Mouse (Mus musculus): Measurements from ENCODE around the gene Tgfbr2. TPM values are rescaled to one million over a fixed set of nuclear protein-coding genes. Genes with fewer than 3 reads are reported as not detected.
"Not testable (repeated sequence)": the region's sequence is repeated elsewhere in the genome, so short reads cannot be mapped to it uniquely, and the experiment has no call there.

The Tgfbr2 gene
- polyA plus RNA-seq, 1 experiment from 2014 or later, result 8.5 TPM

DNA sequence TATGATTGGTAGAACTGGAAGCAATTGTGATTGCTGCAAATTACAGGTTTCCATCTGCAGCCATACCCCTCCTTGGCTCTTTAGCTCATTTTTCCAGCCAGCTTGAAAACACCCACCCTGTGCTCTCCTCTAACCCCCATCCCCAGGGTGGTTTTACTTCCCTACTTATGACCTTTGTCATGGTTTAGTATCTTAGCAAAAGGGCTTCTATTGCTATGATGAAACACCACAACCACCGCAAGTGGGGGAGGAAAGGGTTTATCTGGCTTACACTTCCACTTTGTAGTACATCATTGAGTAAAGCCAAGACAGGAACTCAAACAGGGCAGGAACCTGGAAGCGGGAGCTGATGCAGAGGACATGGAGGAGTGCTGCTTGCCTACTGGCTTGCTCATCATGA, 97.7 kb downstream of the Tgfbr2 start:
- no peak for ATAC-seq (replicated peaks)
- no peak overlapping the region for H3K4me3 ChIP-seq
- H3K27ac ChIP-seq, result no peak overlapping the region
- no peaks in the 10 kb centered on the region for H3K4me1 ChIP-seq
- H3K4me2 ChIP-seq, result no peak overlapping the region
- 97% methylated on average over 2 of the region's 2 CpGs for WGBS
- no peaks in the 10 kb centered on the region for H3K9me3 ChIP-seq
- H3K9ac ChIP-seq, result no peak overlapping the region
- H3K27me3 ChIP-seq (replicated peaks), result no peaks in the 10 kb centered on the region
- no peaks in the 10 kb centered on the region for H3K36me3 ChIP-seq (replicated peaks)

DNA sequence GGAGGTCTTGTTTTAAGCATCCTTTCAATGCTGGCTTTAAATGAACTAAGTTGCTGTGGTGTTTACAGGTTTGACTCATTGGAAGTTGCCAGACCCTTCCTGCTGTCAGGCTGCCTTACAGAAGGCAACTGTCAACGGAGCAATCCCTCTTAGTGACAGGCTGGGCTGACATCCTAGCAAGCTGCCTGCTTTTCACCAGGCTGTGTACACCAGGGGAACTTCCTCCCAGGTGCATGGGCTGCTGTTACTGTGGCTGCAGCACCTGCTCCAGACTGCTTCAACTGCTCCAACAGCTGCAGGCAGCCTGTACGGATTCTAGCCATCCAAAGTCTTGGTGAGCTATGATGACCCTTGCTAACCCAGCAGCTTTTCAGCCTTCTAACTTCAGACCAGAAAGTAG, 98.2 kb downstream of the Tgfbr2 start:
- Histone ChIP-seq H3K9me3 (no peaks in the 10 kb centered on the region), H3K4me3 (no peak overlapping the region), H3K4me1 (no peaks in the 10 kb centered on the region), H3K9ac (no peak overlapping the region), H3K27ac (no peak overlapping the region), H3K4me2 (no peak overlapping the region), H3K36me3 (replicated peaks) (no peaks in the 10 kb centered on the region), H3K27me3 (replicated peaks) (no peaks in the 10 kb centered on the region)
- ATAC-seq (replicated peaks), result no peak
- WGBS, result 77% methylated on average over 2 of the region's 2 CpGs

DNA sequence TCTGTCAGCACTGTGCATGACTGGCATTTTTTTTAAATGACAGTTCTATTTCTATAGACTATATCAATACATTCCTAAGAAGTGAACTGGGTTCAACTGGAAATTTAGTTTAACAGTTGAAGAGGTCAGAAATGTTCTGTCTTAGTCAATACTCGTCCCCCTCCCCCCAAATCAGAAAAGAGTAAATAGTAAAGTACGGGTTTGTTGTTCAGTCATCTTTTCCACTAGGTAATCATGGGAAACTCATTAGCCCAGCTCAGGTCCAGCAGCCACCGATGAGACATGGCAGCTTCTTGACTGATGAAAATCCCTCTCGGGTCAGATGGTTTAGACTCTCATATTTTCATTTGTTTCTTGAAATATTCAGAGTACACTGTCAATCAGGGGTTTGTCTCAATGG, 99.0 kb downstream of the Tgfbr2 start:
- no peak overlapping the region for H3K9ac ChIP-seq
- no peaks in the 10 kb centered on the region for H3K4me1 ChIP-seq
- no peak overlapping the region for H3K4me2 ChIP-seq
- no peak overlapping the region for H3K4me3 ChIP-seq
- H3K27ac ChIP-seq, result no peak overlapping the region
- no peak for ATAC-seq (replicated peaks)
- no peaks in the 10 kb centered on the region for H3K36me3 ChIP-seq (replicated peaks)
- no peaks in the 10 kb centered on the region for H3K27me3 ChIP-seq (replicated peaks)
- 75% methylated on average over 4 of the region's 4 CpGs for WGBS
- H3K9me3 ChIP-seq, result no peaks in the 10 kb centered on the region

DNA sequence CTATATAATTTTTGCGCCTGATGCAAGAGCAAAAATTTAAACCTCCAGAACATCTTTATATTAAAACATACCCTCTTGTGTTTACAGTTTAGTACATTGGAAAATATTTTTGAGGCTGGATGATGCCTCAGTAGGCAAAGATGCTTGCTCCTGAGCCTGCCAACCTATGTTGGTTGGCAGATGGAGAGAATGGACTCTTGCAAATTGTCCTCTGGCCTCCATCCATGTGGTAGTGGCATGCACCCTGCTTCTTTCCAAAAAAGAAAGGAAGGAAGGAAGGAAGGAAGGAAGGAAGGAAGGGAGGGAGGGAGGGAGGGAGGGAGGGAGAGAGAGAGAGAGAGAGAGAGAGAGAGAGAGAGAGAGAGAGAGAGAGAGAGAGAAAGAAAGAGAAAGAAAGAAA, 103.6 kb downstream of the Tgfbr2 start:
- not testable (repeated sequence) for H3K4me3 ChIP-seq; H3K9me3 ChIP-seq; H3K4me2 ChIP-seq; H3K27ac ChIP-seq; H3K4me1 ChIP-seq; H3K27me3 ChIP-seq (replicated peaks); H3K9ac ChIP-seq; H3K36me3 ChIP-seq (replicated peaks); ATAC-seq (replicated peaks)
- WGBS, result 100% methylated on average over 1 of the region's 1 CpGs

DNA sequence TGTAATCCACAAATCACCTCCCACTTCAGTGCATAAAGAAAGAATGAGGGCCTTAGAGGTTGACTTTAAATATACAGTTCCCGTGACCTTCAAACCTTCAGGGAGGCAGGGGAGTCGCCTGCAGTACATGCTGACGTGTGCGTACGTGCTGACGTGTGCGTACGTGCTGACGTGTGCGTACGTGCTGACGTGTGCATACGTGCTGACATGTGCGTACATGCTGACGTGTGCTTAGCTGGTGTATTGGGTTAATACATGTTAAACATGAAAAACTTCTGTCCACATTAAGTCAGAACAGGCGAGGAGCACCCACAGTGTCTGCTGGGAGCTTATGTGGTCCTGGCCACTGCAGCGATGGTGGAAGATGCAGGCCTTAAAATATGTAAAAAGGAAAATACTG, 110.4 kb downstream of the Tgfbr2 start:
- Histone ChIP-seq H3K9me3 (no peaks in the 10 kb centered on the region), H3K36me3 (replicated peaks) (no peaks in the 10 kb centered on the region), H3K9ac (no peak overlapping the region), H3K27ac (no peak overlapping the region), H3K27me3 (replicated peaks) (no peaks in the 10 kb centered on the region), H3K4me1 (peaks cover under 1% of the 10 kb centered on the region; the same call in 1 of the 2 replicates), H3K4me3 (no peak overlapping the region), H3K4me2 (no peak overlapping the region)
- WGBS, result 94% methylated on average over 17 of the region's 17 CpGs
- ATAC-seq (replicated peaks), result no peak

DNA sequence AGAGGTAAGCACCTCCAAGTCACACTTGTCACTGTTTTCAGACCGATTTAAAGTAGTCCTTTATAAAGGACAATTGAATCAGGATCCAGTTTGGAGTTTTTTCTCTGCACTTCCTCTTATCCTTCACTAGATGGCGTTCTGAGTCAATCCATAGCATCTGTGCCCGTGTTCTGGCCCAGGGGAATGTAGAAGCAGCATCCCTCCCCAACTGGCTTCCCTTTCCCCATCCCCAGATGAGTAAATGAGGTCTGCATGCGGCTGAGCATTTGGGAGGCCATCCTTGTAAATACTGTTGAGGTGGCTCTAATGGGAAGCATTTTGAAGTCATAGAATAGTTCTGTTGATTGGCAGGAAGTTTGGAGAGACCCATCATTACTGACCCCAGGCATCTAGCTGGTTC, 114.5 kb downstream of the Tgfbr2 start:
- no peak overlapping the region for H3K27ac ChIP-seq
- no peaks in the 10 kb centered on the region for H3K27me3 ChIP-seq (replicated peaks)
- no peak for ATAC-seq (replicated peaks)
- no peak overlapping the region for H3K9ac ChIP-seq
- H3K4me2 ChIP-seq, result no peak overlapping the region
- WGBS, result 19% methylated on average over 4 of the region's 4 CpGs
- H3K36me3 ChIP-seq (replicated peaks), result no peaks in the 10 kb centered on the region
- no peak overlapping the region for H3K4me3 ChIP-seq
- peaks cover 11% of the 10 kb centered on the region; the same call in 1 of the 2 replicates for H3K4me1 ChIP-seq
- H3K9me3 ChIP-seq, result no peaks in the 10 kb centered on the region

DNA sequence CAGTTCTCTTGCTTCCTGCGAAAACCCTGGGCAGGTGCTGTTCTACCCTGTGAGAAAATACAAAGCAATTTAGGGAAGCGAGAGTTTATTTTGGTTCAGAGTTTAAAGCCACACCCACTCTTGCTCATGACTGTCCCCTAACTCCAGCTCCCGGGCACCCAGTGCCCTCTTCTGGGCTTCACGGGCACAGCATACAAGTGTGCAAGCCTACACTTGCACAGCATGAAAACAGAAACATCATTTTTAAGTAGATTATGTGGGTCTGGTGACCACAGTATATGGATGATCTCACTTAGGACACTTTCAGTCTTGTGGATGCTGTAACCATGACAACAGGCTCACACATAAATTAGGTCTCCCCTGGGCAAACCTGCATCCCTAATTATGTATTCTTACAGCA, 116.0 kb downstream of the Tgfbr2 start:
- Histone ChIP-seq H3K36me3 (replicated peaks) (no peaks in the 10 kb centered on the region), H3K27ac (no peak overlapping the region), H3K4me1 (peaks cover 11% of the 10 kb centered on the region; the same call in 1 of the 2 replicates), H3K9me3 (no peaks in the 10 kb centered on the region), H3K4me2 (no peak overlapping the region), H3K4me3 (no peak overlapping the region), H3K9ac (no peak overlapping the region), H3K27me3 (replicated peaks) (no peaks in the 10 kb centered on the region)
- 0 out of 2 replicates have a peak, but pooled peaks have one; percentile 33 for ATAC-seq (replicated peaks)
- 64% methylated on average over 4 of the region's 4 CpGs for WGBS

DNA sequence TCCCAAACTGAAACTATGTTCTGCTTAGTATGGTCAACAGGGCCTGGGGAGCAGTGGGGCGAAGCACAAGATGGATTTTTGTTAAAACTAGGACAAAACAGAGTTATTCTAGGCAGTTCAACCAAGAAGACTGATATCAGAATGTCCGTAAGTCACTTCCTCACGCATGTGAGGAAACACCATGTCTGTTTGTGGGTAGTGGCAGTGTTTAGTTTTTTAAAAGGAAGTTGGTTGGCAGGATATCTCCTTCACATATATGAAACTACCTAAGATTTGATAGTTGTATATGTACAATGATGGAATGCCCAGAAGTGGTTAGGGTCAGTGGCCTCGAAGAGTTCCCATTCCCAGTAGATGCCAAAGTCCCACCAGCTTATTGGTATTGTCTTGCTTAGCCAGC, 116.7 kb downstream of the Tgfbr2 start:
- Histone ChIP-seq H3K9me3 (no peaks in the 10 kb centered on the region), H3K4me3 (no peak overlapping the region), H3K4me2 (no peak overlapping the region), H3K9ac (no peak overlapping the region), H3K27me3 (replicated peaks) (no peaks in the 10 kb centered on the region), H3K27ac (no peak overlapping the region), H3K36me3 (replicated peaks) (no peaks in the 10 kb centered on the region), H3K4me1 (peaks cover 11% of the 10 kb centered on the region; the same call in 1 of the 2 replicates)
- 92% methylated on average over 4 of the region's 4 CpGs for WGBS
- no peak for ATAC-seq (replicated peaks)

DNA sequence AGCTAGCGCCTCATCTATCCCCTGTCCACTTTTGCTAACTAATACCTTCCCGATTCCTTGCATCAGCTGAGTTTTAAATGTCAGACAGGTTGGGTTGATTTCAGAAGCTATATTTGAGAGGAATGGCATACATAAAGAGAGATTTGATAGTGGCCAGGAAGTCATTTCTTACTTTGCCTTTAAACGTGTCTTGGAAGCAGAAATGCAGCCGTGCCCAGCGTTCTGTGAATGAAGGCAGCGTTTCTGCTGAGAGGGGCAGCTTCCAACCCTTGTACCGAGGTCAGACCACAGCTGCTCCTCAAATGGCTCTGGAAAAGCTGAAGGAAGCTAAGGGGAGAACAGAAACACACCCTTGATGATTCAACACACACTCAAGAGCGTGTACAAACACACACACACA, 121.2 kb downstream of the Tgfbr2 start:
- no peaks in the 10 kb centered on the region for H3K9me3 ChIP-seq
- H3K27me3 ChIP-seq (replicated peaks), result no peaks in the 10 kb centered on the region
- H3K4me3 ChIP-seq, result no peak overlapping the region
- no peaks in the 10 kb centered on the region for H3K36me3 ChIP-seq (replicated peaks)
- no peak for ATAC-seq (replicated peaks)
- WGBS, result 78% methylated on average over 8 of the region's 8 CpGs
- H3K9ac ChIP-seq, result no peak overlapping the region
- peaks cover 4% of the 10 kb centered on the region; the same call in 1 of the 2 replicates for H3K4me1 ChIP-seq
- no peak overlapping the region for H3K4me2 ChIP-seq
- no peak overlapping the region for H3K27ac ChIP-seq

DNA sequence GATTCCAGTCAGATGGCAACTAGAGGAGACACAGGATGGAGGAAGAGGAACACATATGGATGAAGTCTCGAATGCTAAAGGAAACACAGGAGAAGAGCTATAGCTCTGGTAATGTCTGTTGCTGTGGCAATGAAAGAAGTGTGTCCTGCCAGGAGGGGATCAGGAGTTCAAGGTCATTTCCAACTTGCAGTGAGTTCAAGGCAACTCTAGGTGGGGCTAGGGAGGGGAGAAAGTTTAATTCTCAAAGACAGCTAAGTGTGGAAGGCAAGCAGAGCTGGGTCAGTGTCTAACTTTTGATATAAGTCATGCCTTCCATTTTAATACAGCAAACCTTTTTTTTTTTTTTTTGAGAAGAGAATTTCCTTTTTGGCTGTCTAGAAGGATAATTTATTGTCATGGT, 125.2 kb downstream of the Tgfbr2 start:
- no peak overlapping the region for H3K27ac ChIP-seq
- no peak overlapping the region for H3K4me3 ChIP-seq
- no peaks in the 10 kb centered on the region for H3K4me1 ChIP-seq
- no peaks in the 10 kb centered on the region for H3K36me3 ChIP-seq (replicated peaks)
- WGBS, result 81% methylated on average over 1 of the region's 1 CpGs
- H3K9me3 ChIP-seq, result no peaks in the 10 kb centered on the region
- no peak overlapping the region for H3K4me2 ChIP-seq
- ATAC-seq (replicated peaks), result no peak
- no peak overlapping the region for H3K9ac ChIP-seq
- no peaks in the 10 kb centered on the region for H3K27me3 ChIP-seq (replicated peaks)

DNA sequence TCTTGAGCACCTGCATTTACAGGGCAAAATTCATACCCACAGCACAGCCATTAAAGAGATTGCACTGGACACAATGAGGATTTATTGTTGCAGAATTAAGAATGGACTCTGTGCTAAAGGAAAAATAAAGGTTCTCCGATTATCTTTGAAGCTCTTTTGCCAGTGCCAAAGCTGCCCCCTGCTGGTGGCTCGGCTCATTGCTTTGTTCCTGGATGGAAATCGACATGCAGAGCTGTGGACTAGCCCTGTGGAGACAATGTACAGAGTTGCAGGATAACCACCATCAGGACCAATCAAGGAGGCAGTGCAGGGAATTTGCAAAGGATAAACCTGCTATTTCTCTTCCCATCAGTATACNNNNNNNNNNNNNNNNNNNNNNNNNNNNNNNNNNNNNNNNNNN, 133.4 kb downstream of the Tgfbr2 start:
- no peak overlapping the region for H3K4me3 ChIP-seq
- no peaks in the 10 kb centered on the region for H3K27me3 ChIP-seq (replicated peaks)
- H3K4me2 ChIP-seq, result no peak overlapping the region
- H3K4me1 ChIP-seq, result peaks cover 6% of the 10 kb centered on the region
- WGBS, result 6% methylated on average over 3 of the region's 3 CpGs
- no peak overlapping the region for H3K9ac ChIP-seq
- peak; percentile 58; the same call in 1 of the 2 replicates for ATAC-seq (replicated peaks)
- no peak overlapping the region for H3K27ac ChIP-seq
- H3K36me3 ChIP-seq (replicated peaks), result no peaks in the 10 kb centered on the region
- no peaks in the 10 kb centered on the region for H3K9me3 ChIP-seq

DNA sequence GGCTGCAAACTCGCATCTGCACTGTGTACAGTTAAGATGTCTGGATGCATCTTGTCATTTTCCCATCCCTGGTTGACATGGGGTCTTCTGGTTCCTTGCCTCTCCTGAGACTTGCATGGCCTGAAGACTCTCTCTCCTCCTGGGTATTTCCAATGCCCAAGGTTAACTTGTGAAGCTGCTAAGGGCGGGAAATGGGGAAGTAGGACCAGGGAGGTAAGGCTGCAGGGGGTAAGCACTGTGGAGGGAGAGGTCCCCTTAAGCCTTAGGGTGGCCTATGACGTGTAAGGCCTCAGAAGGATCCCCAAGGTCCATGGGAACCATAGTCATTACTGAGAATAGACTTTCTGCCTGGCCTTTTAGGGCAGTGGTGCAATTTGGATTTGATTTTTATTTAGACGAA, 133.8 kb downstream of the Tgfbr2 start:
- H3K4me2 ChIP-seq, result no peak overlapping the region
- H3K9ac ChIP-seq, result no peak overlapping the region
- no peak overlapping the region for H3K4me3 ChIP-seq
- no peaks in the 10 kb centered on the region for H3K36me3 ChIP-seq (replicated peaks)
- H3K27ac ChIP-seq, result no peak overlapping the region
- no peaks in the 10 kb centered on the region for H3K27me3 ChIP-seq (replicated peaks)
- WGBS, result 71% methylated on average over 4 of the region's 4 CpGs
- H3K9me3 ChIP-seq, result no peaks in the 10 kb centered on the region
- ATAC-seq (replicated peaks), result no peak
- H3K4me1 ChIP-seq, result peaks cover 6% of the 10 kb centered on the region

DNA sequence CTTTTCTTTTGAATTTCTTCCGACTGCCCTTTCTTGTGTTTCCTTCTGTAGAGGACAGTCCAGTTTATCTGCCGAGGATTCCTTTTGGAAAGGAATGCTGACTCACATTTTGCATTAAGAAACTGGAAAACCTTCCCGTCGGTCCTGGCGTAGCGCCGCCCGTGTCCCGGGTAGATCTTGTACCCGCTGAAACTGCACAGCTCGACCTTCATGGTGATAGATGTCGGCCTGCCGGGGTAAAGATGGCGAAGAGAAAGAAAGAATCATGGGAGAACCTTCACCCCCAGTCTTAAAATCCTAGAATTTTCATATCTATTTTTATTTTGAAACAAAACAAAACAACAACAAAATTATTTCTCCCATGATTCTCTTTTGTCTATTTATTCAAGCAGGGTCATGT, 134.3 kb downstream of the Tgfbr2 start:
- H3K36me3 ChIP-seq (replicated peaks); H3K9ac ChIP-seq; ATAC-seq (replicated peaks); H3K4me1 ChIP-seq; H3K27ac ChIP-seq; H3K4me2 ChIP-seq; H3K9me3 ChIP-seq; H3K27me3 ChIP-seq (replicated peaks); H3K4me3 ChIP-seq: not testable (repeated sequence)
- 92% methylated on average over 14 of the region's 14 CpGs for WGBS

DNA sequence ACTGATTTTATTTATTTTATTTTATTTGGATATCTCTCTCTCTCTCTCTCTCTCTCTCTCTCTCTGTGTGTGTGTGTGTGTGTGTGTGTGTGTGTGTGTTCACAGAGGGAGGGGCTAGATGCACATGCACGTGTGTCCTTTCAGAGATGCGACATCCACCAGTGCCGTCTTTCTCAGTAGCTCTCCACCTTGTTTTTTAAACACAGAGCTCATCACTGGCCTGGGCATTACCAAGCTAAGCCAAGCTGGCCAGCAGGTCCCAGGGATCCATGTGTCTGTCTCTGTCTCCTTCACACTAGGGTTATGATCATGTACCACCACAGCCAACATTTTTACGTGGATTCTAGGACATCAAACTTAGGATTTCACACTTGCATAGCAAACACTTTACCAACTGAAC, 135.2 kb downstream of the Tgfbr2 start:
- Histone ChIP-seq H3K4me1 (peaks cover 6% of the 10 kb centered on the region), H3K4me2 (no peak overlapping the region), H3K27ac (no peak overlapping the region), H3K4me3 (no peak overlapping the region), H3K36me3 (replicated peaks) (no peaks in the 10 kb centered on the region), H3K27me3 (replicated peaks) (no peaks in the 10 kb centered on the region), H3K9me3 (no peaks in the 10 kb centered on the region), H3K9ac (no peak overlapping the region)
- no peak for ATAC-seq (replicated peaks)
- WGBS, result 84% methylated on average over 4 of the region's 4 CpGs
